Mouse (Mus musculus) embryonic stem cell, embryonic (primary cell): ENCODE measurements around the gene Tram2.

Experiments
- CTCF ChIA-PET, 4 experiments: fragments of 300-600 bp in 2 of 4; fragments of 350-600 bp in 2 of 4; sonication (Branson Sonifier 250); formaldehyde crosslinking; loops; one replicate each; lab custom pipeline; 2022; ENCODE audit warnings: inconsistent platforms in 2 of 4; lab: Charles Lee
- POLR2A ChIA-PET, 4 experiments: fragments of 300-600 bp in 2 of 4; fragments of 350-600 bp in 2 of 4; sonication (Branson Sonifier 250); formaldehyde crosslinking; loops; one replicate each; lab custom pipeline; 2022; ENCODE audit warnings: antibody characterized with exemption in 4 of 4, inconsistent platforms in 1 of 4; lab: Charles Lee

Gene Tram2

GRCm38 (mm10) chr1:20997328-20997689, 81.7 kb downstream of the Tram2 start:
- CTCF ChIA-PET = interaction anchor here in 3 of 4 experiments (0.6 to 0.8 kb wide), 6 partner anchors 32 to 566 kb away, joined by 3 to 7 read pairs (median 4); partner anchors contain the start of gene Tmem14a (in 1 of the 3)
- POLR2A ChIA-PET = interaction anchor here in 3 of 4 experiments (0.6 to 0.8 kb wide), 5 partner anchors 13 to 77 kb away, joined by 3 to 4 read pairs (median 3); no protein-coding TSS in a partner anchor

- POLR2A ChIA-PET = interaction anchor here in 2 of 4 experiments (0.6 to 0.8 kb wide), 4 partner anchors 12 to 77 kb away, joined by 3 to 4 read pairs (median 3); no protein-coding TSS in a partner anchor
- CTCF ChIA-PET = interaction anchor here in 3 of 4 experiments (0.6 to 0.7 kb wide), 5 partner anchors 32 to 565 kb away, joined by 3 to 7 read pairs (median 4); no protein-coding TSS in a partner anchor
Measured at GRCm38 (mm10) chr1:20996603-20997327, 82.3 kb downstream of the Tram2 start.

GRCm38 (mm10) chr1:20995331-20995986, 83.6 kb downstream of the Tram2 start:
- POLR2A ChIA-PET = interaction anchor here in 3 of 4 experiments (0.6 kb wide), 3 partner anchors 34 to 1314 kb away, joined by 3 read pairs; no protein-coding TSS in a partner anchor
- CTCF ChIA-PET = interaction anchor here in 2 of 4 experiments (0.6 to 0.7 kb wide), 3 partner anchors 12 to 349 kb away, joined by 3 to 5 read pairs (median 3); no protein-coding TSS in a partner anchor

- ChIA-PET CTCF (no interaction called here), POLR2A (interaction anchor here in 1 of 4 experiments (0.6 kb wide), 1 partner anchor 1313 kb away, joined by 3 read pairs; no protein-coding TSS in a partner anchor)
Measured at GRCm38 (mm10) chr1:20994338-20994737, 84.7 kb downstream of the Tram2 start.

GRCm38 (mm10) chr1:20993690-20994089, 85.3 kb downstream of the Tram2 start:
- ChIA-PET CTCF (no interaction called here), POLR2A (interaction anchor here in 1 of 4 experiments (0.6 kb wide), 1 partner anchor 231 kb away, joined by 3 read pairs; no protein-coding TSS in a partner anchor)

- CTCF ChIA-PET = interaction anchor here in 1 of 4 experiments (1.1 kb wide), 1 partner anchor 228 kb away, joined by 3 read pairs; no protein-coding TSS in a partner anchor
- POLR2A ChIA-PET = no interaction called here
Measured at GRCm38 (mm10) chr1:20989461-20990083, 89.5 kb downstream of the Tram2 start.

- POLR2A ChIA-PET = interaction anchor here in 3 of 4 experiments (0.6 to 1.8 kb wide), 4 partner anchors 11 to 287 kb away, joined by 3 to 9 read pairs (median 6); no protein-coding TSS in a partner anchor
- CTCF ChIA-PET = interaction anchor here in 1 of 4 experiments (1.7 kb wide), 1 partner anchor 12 kb away, joined by 4 read pairs; no protein-coding TSS in a partner anchor
Measured at GRCm38 (mm10) chr1:20986378-20987056, 92.5 kb downstream of the Tram2 start.

- POLR2A ChIA-PET = interaction anchor here in 1 of 4 experiments (1.0 kb wide), 1 partner anchor 13 kb away, joined by 3 read pairs; no protein-coding TSS in a partner anchor
- CTCF ChIA-PET = interaction anchor here in 3 of 4 experiments (0.6 to 1.3 kb wide), 3 partner anchors 10 to 251 kb away, joined by 3 to 7 read pairs (median 3); no protein-coding TSS in a partner anchor
Measured at GRCm38 (mm10) chr1:20984582-20984981, 94.4 kb downstream of the Tram2 start.

- CTCF ChIA-PET = interaction anchor here in 2 of 4 experiments (0.5 to 1.3 kb wide), 3 partner anchors 9 to 117 kb away, joined by 3 read pairs; no protein-coding TSS in a partner anchor
- POLR2A ChIA-PET = interaction anchor here in 1 of 4 experiments (1.0 kb wide), 1 partner anchor 13 kb away, joined by 3 read pairs; no protein-coding TSS in a partner anchor
Measured at GRCm38 (mm10) chr1:20984103-20984502, 94.9 kb downstream of the Tram2 start.

- ChIA-PET CTCF (interaction anchor here in 1 of 4 experiments (2.1 kb wide), 1 partner anchor 42 kb away, joined by 4 read pairs; no protein-coding TSS in a partner anchor), POLR2A (interaction anchor here in 1 of 4 experiments (1.0 kb wide), 1 partner anchor 98 kb away, joined by 3 read pairs; no protein-coding TSS in a partner anchor)
Measured at GRCm38 (mm10) chr1:20981764-20982163, 97.3 kb downstream of the Tram2 start.

- POLR2A ChIA-PET = interaction anchor here in 2 of 4 experiments (0.7 to 2.0 kb wide), 2 partner anchors 12 to 17 kb away, joined by 3 to 4 read pairs; no protein-coding TSS in a partner anchor
- CTCF ChIA-PET = interaction anchor here in 2 of 4 experiments (0.6 to 2.1 kb wide), 2 partner anchors 8 to 41 kb away, joined by 4 read pairs; no protein-coding TSS in a partner anchor
Measured at GRCm38 (mm10) chr1:20980553-20980952, 98.5 kb downstream of the Tram2 start.

GRCm38 (mm10) chr1:20974341-20975135, 104.5 kb downstream of the Tram2 start:
- POLR2A ChIA-PET = interaction anchor here in 3 of 4 experiments (0.7 to 2.0 kb wide), 13 partner anchors 11 to 107 kb away, joined by 3 to 9 read pairs (median 4); partner anchors contain the start of gene Efhc1 (in 1 of the 3)
- CTCF ChIA-PET = interaction anchor here (0.5 to 1.6 kb wide), 16 partner anchors 10 to 561 kb away, joined by 3 to 7 read pairs (median 3); no protein-coding TSS in a partner anchor

GRCm38 (mm10) chr1:20973389-20973788, 105.6 kb downstream of the Tram2 start:
- ChIA-PET CTCF (interaction anchor here in 1 of 4 experiments (1.5 kb wide), 1 partner anchor 18 kb away, joined by 4 read pairs; no protein-coding TSS in a partner anchor), POLR2A (interaction anchor here in 1 of 4 experiments (2.0 kb wide), 1 partner anchor 23 kb away, joined by 9 read pairs; no protein-coding TSS in a partner anchor)

- POLR2A ChIA-PET = no interaction called here
- CTCF ChIA-PET = no interaction called here
Measured at GRCm38 (mm10) chr1:20969642-20970041, 109.4 kb downstream of the Tram2 start.

GRCm38 (mm10) chr1:20954876-20955275, 124.2 kb downstream of the Tram2 start:
- CTCF ChIA-PET = interaction anchor here in 2 of 4 experiments (1.2 to 1.7 kb wide), 2 partner anchors 16 to 19 kb away, joined by 4 read pairs; no protein-coding TSS in a partner anchor
- POLR2A ChIA-PET = interaction anchor here in 3 of 4 experiments (0.5 to 1.5 kb wide), 5 partner anchors 15 to 113 kb away, joined by 3 to 8 read pairs (median 5); no protein-coding TSS in a partner anchor

- ChIA-PET CTCF (interaction anchor here in 3 of 4 experiments (0.6 to 2.0 kb wide), 6 partner anchors 12 to 214 kb away, joined by 3 to 14 read pairs (median 4); no protein-coding TSS in a partner anchor), POLR2A (interaction anchor here in 3 of 4 experiments (0.6 to 1.7 kb wide), 6 partner anchors 23 to 266 kb away, joined by 3 to 4 read pairs (median 3); partner anchors contain the start of gene Tmem14a (in 1 of the 3))
Measured at GRCm38 (mm10) chr1:20951799-20952198, 127.2 kb downstream of the Tram2 start.
